18 mouse cellular contexts compared by ENCODE assay signal in the genomic region with DNA sequence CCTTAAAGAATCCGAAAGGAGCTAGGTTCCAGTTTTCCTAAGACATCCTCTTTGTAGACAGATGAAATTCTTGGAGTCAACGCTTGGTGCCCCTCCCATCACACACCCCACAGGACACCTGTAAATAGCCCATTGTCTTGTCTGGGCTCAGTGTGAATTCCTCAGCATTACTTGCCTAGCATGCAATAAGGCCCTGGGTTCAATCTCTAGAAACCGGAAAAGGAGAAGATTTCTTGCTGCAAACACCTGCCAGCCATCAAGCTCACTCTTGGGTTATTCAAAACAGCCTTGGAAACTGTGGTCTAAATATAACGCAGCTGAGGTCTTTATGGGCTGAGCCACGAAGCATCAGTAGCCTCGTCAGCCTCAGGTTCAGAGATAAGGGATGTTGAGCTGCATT.
"Had no signal": no experiment of that assay in that cellular context is flagged by ENCODE, and none has a peak within 500 bp of the region (broad histone marks: within the 10 kb centered on the region; RNA-seq: fewer than 3 reads in every experiment).

No protein-coding gene starts in this region.

- H3K4me2 ChIP-seq: heart, embryonic 11.5 days; heart, embryonic 13.5 days; heart, embryonic 15.5 days; hindbrain, embryonic 13.5 days; hindbrain, embryonic 15.5 days; limb, embryonic 12.5 days; liver, embryonic 11.5 days had no signal

- H3K27me3 ChIP-seq: heart, embryonic 15.5 days; hindbrain, embryonic 13.5 days; hindbrain, embryonic 15.5 days; limb, embryonic 12.5 days had no signal

- H3K36me3 ChIP-seq: heart, embryonic 13.5 days; heart, embryonic 15.5 days; hindbrain, embryonic 13.5 days; hindbrain, embryonic 15.5 days; limb, embryonic 10.5 days; limb, embryonic 12.5 days had no signal

- H3K9ac ChIP-seq: heart, embryonic 13.5 days; heart, embryonic 15.5 days; hindbrain, embryonic 13.5 days; hindbrain, embryonic 15.5 days; limb, embryonic 12.5 days had no signal

- H3K9me3 ChIP-seq: heart, embryonic 13.5 days; heart, embryonic 15.5 days; hindbrain, embryonic 15.5 days; limb, embryonic 10.5 days; limb, embryonic 12.5 days had no signal

- H3K4me3 ChIP-seq: heart, adult 2 months; heart, embryonic 13.5 days; heart, embryonic 15.5 days; hindbrain, embryonic 13.5 days; hindbrain, embryonic 15.5 days; layer of hippocampus, adult 2 months; left cerebral cortex, adult 2 months; limb, embryonic 10.5 days; limb, embryonic 12.5 days had no signal

- H3K27ac ChIP-seq: heart, adult 2 months; heart, embryonic 13.5 days; heart, embryonic 15.5 days; hindbrain, embryonic 13.5 days; hindbrain, embryonic 15.5 days; hindbrain, postnatal 0 days; layer of hippocampus, adult 2 months; left cerebral cortex, adult 2 months; limb, embryonic 10.5 days; limb, embryonic 12.5 days had no signal

- DNase-seq: gastrocnemius, postnatal 14 days; gastrocnemius, postnatal 36 days; heart, adult 2 months; heart, postnatal 36 days; kidney, adult 2 months; kidney, postnatal 10 days; liver had no signal

- H3K4me1 ChIP-seq: heart, embryonic 13.5 days; heart, embryonic 15.5 days had no signal
